Mouse (Mus musculus) midbrain, embryonic 14.5 days (tissue): Measurements from ENCODE around the gene Fscn1. TPM values are rescaled to one million over a fixed set of nuclear protein-coding genes. Genes with fewer than 3 reads are reported as not detected.

ENCODE experiments used
- ATAC-seq: fragments of 200-750 bp; cut with Nextera tagmentation; 2 replicates; pipeline ENCODE4 v1.8.0; 2017; ENCODE audit warnings: moderate number of reproducible peaks, moderate library complexity; ENCODE audit not compliant: low FRiP score, low TSS enrichment
- DNase-seq: peaks from one replicate; pipeline ENCODE4 v3.0.0-alpha.2; 2015
- H3K27ac ChIP-seq: fragments of 300-500 bp; sonication (generic); replicated peaks from 2 replicates; pipeline ENCODE4 v1.5.1; 2014; ENCODE audit warnings: mild to moderate bottlenecking, low read depth, low read length, moderate library complexity
- H3K27me3 ChIP-seq: fragments of 300-500 bp; sonication (generic); 2 replicates; pipeline ENCODE4 v1.6.1; 2014; ENCODE audit warnings: low read length, control low read depth, mixed read lengths; ENCODE audit not compliant: control insufficient read depth, insufficient read depth
- H3K36me3 ChIP-seq: fragments of 300-500 bp; sonication (generic); 2 replicates; pipeline ENCODE4 v1.6.1; 2014; ENCODE audit warnings: low read length, control low read depth; ENCODE audit not compliant: control insufficient read depth, insufficient read depth
- H3K4me1 ChIP-seq: fragments of 300-500 bp; sonication (generic); 2 replicates; pipeline ENCODE4 v1.6.1; 2014; ENCODE audit warnings: mild to moderate bottlenecking, antibody characterized with exemption, low read length, control low read depth; ENCODE audit not compliant: control insufficient read depth, insufficient read depth
- H3K4me2 ChIP-seq: fragments of 300-500 bp; sonication (generic); 2 replicates; pipeline ENCODE4 v1.6.1; 2014; ENCODE audit warnings: mild to moderate bottlenecking, low read length, moderate library complexity
- H3K4me3 ChIP-seq: fragments of 300-500 bp; sonication (generic); replicated peaks from 2 replicates; pipeline ENCODE4 v1.5.1; 2014; ENCODE audit warnings: low read depth, low read length
- H3K9ac ChIP-seq: fragments of 300-500 bp; sonication (generic); replicated peaks from 2 replicates; pipeline ENCODE4 v1.6.1; 2014; ENCODE audit warnings: mild to moderate bottlenecking, low read length, moderate library complexity
- H3K9me3 ChIP-seq: fragments of 300-500 bp; sonication (generic); 2 replicates; pipeline ENCODE4 v1.6.1; 2016; ENCODE audit warnings: low read length, control low read depth, mixed read lengths; ENCODE audit not compliant: control insufficient read depth
- WGBS: fragments of 180-500 bp; shearing (Covaris S2); extraction: QIAGEN DNeasy Blood & Tissue Kit; methylation state at CpG from one replicate; pipeline ENCODE4 v1.1.7; 2014; 5-methylcytosine and 5-hydroxymethylcytosine counted together
- polyA plus RNA-seq: library from polyadenylated mRNA; unstranded; fragments of >200 nt; fragmentation: Nextera tagmentation; extraction: Ambion mirVana; gene quantifications from 2 replicates; pipeline ENCODE4 v1.2.1, GENCODE M21; 2014

Gene Fscn1
- polyA plus RNA-seq, 1 experiment from 2014 or later = 580 TPM

- Histone ChIP-seq H3K9me3 (no peaks in the 10 kb centered on the region), H3K27me3 (no peaks in the 10 kb centered on the region), H3K4me3 (no peak overlapping the region), H3K4me1 (no peaks in the 10 kb centered on the region), H3K27ac (no peak overlapping the region), H3K4me2 (no peak overlapping the region), H3K36me3 (no peaks in the 10 kb centered on the region), H3K9ac (no peak overlapping the region)
- 79% methylated on average over 8 of the region's 8 CpGs for WGBS
- no peak for ATAC-seq
- DNase-seq = no peak
Observed at GRCm38 (mm10) chr5:142944979-142945682, 15.0 kb upstream of the Fscn1 start.

GRCm38 (mm10) chr5:142947460-142947859 is 12.7 kb upstream of the Fscn1 start:
- H3K27ac ChIP-seq = no peak overlapping the region
- no peaks in the 10 kb centered on the region for H3K27me3 ChIP-seq
- no peak overlapping the region for H3K4me2 ChIP-seq
- no peak overlapping the region for H3K4me3 ChIP-seq
- no peaks in the 10 kb centered on the region for H3K36me3 ChIP-seq
- DNase-seq (no peak), ATAC-seq (no peak)
- no peak overlapping the region for H3K9ac ChIP-seq
- 79% methylated on average over 7 of the region's 7 CpGs for WGBS
- no peaks in the 10 kb centered on the region for H3K9me3 ChIP-seq
- H3K4me1 ChIP-seq = no peaks in the 10 kb centered on the region

- Histone ChIP-seq H3K27me3 (no peaks in the 10 kb centered on the region), H3K4me2 (no peak overlapping the region), H3K9ac (no peak overlapping the region), H3K9me3 (no peaks in the 10 kb centered on the region), H3K36me3 (no peaks in the 10 kb centered on the region), H3K4me1 (no peaks in the 10 kb centered on the region), H3K4me3 (no peak overlapping the region), H3K27ac (no peak overlapping the region)
- WGBS = 70% methylated on average over 6 of the region's 6 CpGs
- ATAC-seq (no peak), DNase-seq (no peak)
Observed at GRCm38 (mm10) chr5:142949580-142949979, 10.6 kb upstream of the Fscn1 start.

GRCm38 (mm10) chr5:142950405-142950804 is 9.7 kb upstream of the Fscn1 start:
- no peaks in the 10 kb centered on the region for H3K4me1 ChIP-seq
- H3K4me2 ChIP-seq = no peak overlapping the region
- H3K27ac ChIP-seq = no peak overlapping the region
- DNase-seq = no peak
- no peak for ATAC-seq
- WGBS = 85% methylated on average over 6 of the region's 6 CpGs
- no peaks in the 10 kb centered on the region for H3K27me3 ChIP-seq
- H3K9ac ChIP-seq = no peak overlapping the region
- no peaks in the 10 kb centered on the region for H3K36me3 ChIP-seq
- no peaks in the 10 kb centered on the region for H3K9me3 ChIP-seq
- H3K4me3 ChIP-seq = no peak overlapping the region

- Histone ChIP-seq H3K27ac (no peak overlapping the region), H3K36me3 (no peaks in the 10 kb centered on the region), H3K9me3 (no peaks in the 10 kb centered on the region), H3K9ac (no peak overlapping the region), H3K27me3 (no peaks in the 10 kb centered on the region), H3K4me3 (no peak overlapping the region), H3K4me1 (no peaks in the 10 kb centered on the region), H3K4me2 (no peak overlapping the region)
- no peak for ATAC-seq
- no peak for DNase-seq
- WGBS = 72% methylated on average over 3 of the region's 3 CpGs
Observed at GRCm38 (mm10) chr5:142953641-142954040, 6.5 kb upstream of the Fscn1 start.

GRCm38 (mm10) chr5:142956956-142957703 is 3.0 kb upstream of the Fscn1 start:
- H3K4me3 ChIP-seq = no peak overlapping the region
- no peak overlapping the region for H3K27ac ChIP-seq
- no peaks in the 10 kb centered on the region; the same call in 1 of the 2 replicates for H3K27me3 ChIP-seq
- no peaks in the 10 kb centered on the region for H3K36me3 ChIP-seq
- H3K4me2 ChIP-seq = no peak overlapping the region
- 62% methylated on average over 6 of the region's 6 CpGs for WGBS
- 0 out of 2 replicates have a peak, but pooled peaks cover 3% of the 10 kb centered on the region for H3K4me1 ChIP-seq
- ATAC-seq (no peak), DNase-seq (no peak)
- no peak overlapping the region for H3K9ac ChIP-seq
- no peaks in the 10 kb centered on the region for H3K9me3 ChIP-seq

GRCm38 (mm10) chr5:142958464-142958863 is 1.7 kb upstream of the Fscn1 start:
- Histone ChIP-seq H3K4me1 (peaks cover 10% of the 10 kb centered on the region), H3K9me3 (no peaks in the 10 kb centered on the region), H3K4me2 (no peak overlapping the region), H3K4me3 (no peak overlapping the region), H3K27ac (no peak overlapping the region), H3K36me3 (no peaks in the 10 kb centered on the region), H3K9ac (no peak overlapping the region), H3K27me3 (no peaks in the 10 kb centered on the region; the same call in 1 of the 2 replicates)
- WGBS = 91% methylated on average over 14 of the region's 14 CpGs
- ATAC-seq (no peak), DNase-seq (no peak)

GRCm38 (mm10) chr5:142959156-142959555 is 987 bp upstream of the Fscn1 start:
- no peak overlapping the region for H3K27ac ChIP-seq
- 57% methylated on average over 4 of the region's 4 CpGs for WGBS

More at GRCm38 (mm10) chr5:142959156-142959555, 987 bp upstream of the Fscn1 start:
- no peak overlapping the region for H3K9ac ChIP-seq
- no peak overlapping the region for H3K4me2 ChIP-seq
- peaks cover 17% of the 10 kb centered on the region for H3K4me1 ChIP-seq
- H3K4me3 ChIP-seq = no peak overlapping the region
- ATAC-seq (no peak), DNase-seq (no peak)
- no peaks in the 10 kb centered on the region for H3K36me3 ChIP-seq
- no peaks in the 10 kb centered on the region for H3K9me3 ChIP-seq
- no peaks in the 10 kb centered on the region; the same call in 1 of the 2 replicates for H3K27me3 ChIP-seq
